Mouse (Mus musculus) midbrain, postnatal 0 days (tissue): ENCODE results near the gene Vwa3b. TPM values are rescaled to one million over a fixed set of nuclear protein-coding genes. Genes with fewer than 3 reads are reported as not detected.

ENCODE experiments used
- ATAC-seq: fragments of 200-750 bp; cut with Nextera tagmentation; 2 replicates; pipeline ENCODE4 v1.8.0; 2017; ENCODE audit warnings: moderate number of reproducible peaks, mild to moderate bottlenecking, moderate TSS enrichment, moderate library complexity; ENCODE audit not compliant: low FRiP score
- DNase-seq: peaks from one replicate; pipeline ENCODE4 v3.0.0-alpha.2; 2015; ENCODE audit warnings: low spot score
- H3K27ac ChIP-seq: fragments of 300-500 bp; sonication (generic); 2 replicates; pipeline ENCODE4 v1.5.1; 2014; ENCODE audit warnings: low read depth, mild to moderate bottlenecking, low read length, mixed read lengths
- H3K27me3 ChIP-seq: fragments of 300-500 bp; sonication (generic); 2 replicates; pipeline ENCODE4 v1.6.1; 2014; ENCODE audit warnings: low read length, control low read depth, mixed read lengths; ENCODE audit not compliant: insufficient read depth
- H3K36me3 ChIP-seq: fragments of 300-500 bp; sonication (generic); 2 replicates; pipeline ENCODE4 v1.6.1; 2014; ENCODE audit warnings: low read length, control low read depth, mixed read lengths; ENCODE audit not compliant: insufficient read depth
- H3K4me1 ChIP-seq: fragments of 300-500 bp; sonication (generic); 2 replicates; pipeline ENCODE4 v1.6.1; 2014; ENCODE audit warnings: mild to moderate bottlenecking, control low read depth, antibody characterized with exemption, low read length, mixed read lengths; ENCODE audit not compliant: insufficient read depth
- H3K4me2 ChIP-seq: fragments of 300-500 bp; sonication (generic); 2 replicates; pipeline ENCODE4 v1.6.1; 2014; ENCODE audit warnings: low read depth, mild to moderate bottlenecking, low read length, mixed read lengths; ENCODE audit not compliant: poor library complexity, severe bottlenecking
- H3K4me3 ChIP-seq: fragments of 300-500 bp; sonication (generic); 2 replicates; pipeline ENCODE4 v1.5.1; 2014; ENCODE audit warnings: low read depth, mild to moderate bottlenecking, low read length, moderate library complexity
- H3K9ac ChIP-seq: fragments of 300-500 bp; sonication (generic); replicated peaks from 2 replicates; pipeline ENCODE4 v1.6.1; 2014; ENCODE audit warnings: mild to moderate bottlenecking, low read length, moderate library complexity, mixed read lengths; ENCODE audit not compliant: poor library complexity, severe bottlenecking
- H3K9me3 ChIP-seq: fragments of 300-500 bp; sonication (generic); 2 replicates; pipeline ENCODE4 v1.6.1; 2016; ENCODE audit warnings: low read length, control low read depth
- CTCF ChIP-seq: IDR thresholded peaks from 2 replicates; pipeline ENCODE4 v1.5.1; 2016; ENCODE audit warnings: antibody characterized with exemption, mild to moderate bottlenecking
- WGBS: fragments of 180-500 bp; shearing (Covaris S2); extraction: QIAGEN DNeasy Blood & Tissue Kit; methylation state at CpG from one replicate; pipeline ENCODE4 v1.1.7; 2014; 5-methylcytosine and 5-hydroxymethylcytosine counted together
- polyA plus RNA-seq: library from polyadenylated mRNA; unstranded; fragments of >200 nt; fragmentation: Nextera tagmentation; extraction: Ambion mirVana; gene quantifications from 2 replicates; pipeline ENCODE4 v1.2.1, GENCODE M21; 2015
- total RNA-seq: library from RNA; depleted of rRNA; stranded (reverse); fragments of >200 nt; gene quantifications from 2 replicates; pipeline ENCODE4 v1.2.3, GENCODE M21; 2014

Vwa3b gene
- total and polyA plus RNA-seq, 2 experiments from 2014 or later, result 1.1 to 1.6 TPM

- Histone ChIP-seq H3K9ac (no peak overlapping the region), H3K4me1 (no peaks in the 10 kb centered on the region), H3K4me3 (no peak overlapping the region), H3K4me2 (no peak overlapping the region), H3K27ac (no peak overlapping the region), H3K27me3 (no peaks in the 10 kb centered on the region), H3K9me3 (no peaks in the 10 kb centered on the region), H3K36me3 (no peaks in the 10 kb centered on the region)
- 39% methylated on average over 14 of the region's 14 CpGs for WGBS
- DNase-seq, result no peak
- no peak for ATAC-seq
- no peak for TF ChIP-seq CTCF
Observed at GRCm38 (mm10) chr1:36986396-36987160, 39.8 kb upstream of the Vwa3b start.

GRCm38 (mm10) chr1:36987172-36988148 lies 38.9 kb upstream of the Vwa3b start:
- H3K4me3 ChIP-seq, result no peak overlapping the region
- ATAC-seq (no peak), DNase-seq (no peak)
- no peak overlapping the region for H3K9ac ChIP-seq
- no peak for TF ChIP-seq CTCF
- 75% methylated on average over 10 of the region's 10 CpGs for WGBS
- no peaks in the 10 kb centered on the region for H3K9me3 ChIP-seq
- H3K27me3 ChIP-seq, result no peaks in the 10 kb centered on the region
- H3K27ac ChIP-seq, result no peak overlapping the region
- H3K4me1 ChIP-seq, result no peaks in the 10 kb centered on the region
- H3K36me3 ChIP-seq, result no peaks in the 10 kb centered on the region
- no peak overlapping the region for H3K4me2 ChIP-seq

GRCm38 (mm10) chr1:36988161-36988560 lies 38.2 kb upstream of the Vwa3b start:
- Histone ChIP-seq H3K4me3 (no peak overlapping the region), H3K9me3 (no peaks in the 10 kb centered on the region), H3K4me1 (no peaks in the 10 kb centered on the region), H3K27me3 (no peaks in the 10 kb centered on the region), H3K36me3 (no peaks in the 10 kb centered on the region), H3K9ac (no peak overlapping the region), H3K4me2 (no peak overlapping the region), H3K27ac (no peak overlapping the region)
- ATAC-seq, result no peak
- WGBS, result 81% methylated on average over 6 of the region's 6 CpGs
- DNase-seq, result no peak
- no peak for TF ChIP-seq CTCF

- H3K4me1 ChIP-seq, result no peaks in the 10 kb centered on the region
- no peak overlapping the region for H3K9ac ChIP-seq
- no peak overlapping the region for H3K4me3 ChIP-seq
- H3K27me3 ChIP-seq, result no peaks in the 10 kb centered on the region
- no peak for DNase-seq
- H3K9me3 ChIP-seq, result no peaks in the 10 kb centered on the region
- H3K27ac ChIP-seq, result no peak overlapping the region
- ATAC-seq, result no peak
- no peaks in the 10 kb centered on the region for H3K36me3 ChIP-seq
- TF ChIP-seq CTCF, result no peak
- WGBS, result 92% methylated on average over 6 of the region's 6 CpGs
- no peak overlapping the region for H3K4me2 ChIP-seq
Observed at GRCm38 (mm10) chr1:36988561-36988960, 37.8 kb upstream of the Vwa3b start.

- no peaks in the 10 kb centered on the region for H3K27me3 ChIP-seq
- no peaks in the 10 kb centered on the region for H3K4me1 ChIP-seq
- no peak overlapping the region for H3K9ac ChIP-seq
- no peaks in the 10 kb centered on the region for H3K9me3 ChIP-seq
- no peaks in the 10 kb centered on the region for H3K36me3 ChIP-seq
- H3K4me2 ChIP-seq, result no peak overlapping the region
- 97% methylated on average over 5 of the region's 5 CpGs for WGBS
- TF ChIP-seq CTCF, result no peak
- no peak overlapping the region for H3K27ac ChIP-seq
- DNase-seq (no peak), ATAC-seq (no peak)
- H3K4me3 ChIP-seq, result no peak overlapping the region
Observed at GRCm38 (mm10) chr1:36994296-36994695, 32.1 kb upstream of the Vwa3b start.

- no peaks in the 10 kb centered on the region for H3K9me3 ChIP-seq
- WGBS, result 67% methylated on average over 6 of the region's 6 CpGs
- no peak overlapping the region for H3K9ac ChIP-seq
- no peak overlapping the region for H3K4me2 ChIP-seq
- no peaks in the 10 kb centered on the region for H3K4me1 ChIP-seq
- no peaks in the 10 kb centered on the region for H3K36me3 ChIP-seq
- ATAC-seq, result no peak
- no peak overlapping the region for H3K27ac ChIP-seq
- DNase-seq, result no peak
- TF ChIP-seq CTCF, result no peak
- no peaks in the 10 kb centered on the region for H3K27me3 ChIP-seq
- H3K4me3 ChIP-seq, result no peak overlapping the region
Observed at GRCm38 (mm10) chr1:36995760-36996159, 30.6 kb upstream of the Vwa3b start.
